Mouse (Mus musculus): ENCODE measurements around the gene Galnt18.

DNA sequence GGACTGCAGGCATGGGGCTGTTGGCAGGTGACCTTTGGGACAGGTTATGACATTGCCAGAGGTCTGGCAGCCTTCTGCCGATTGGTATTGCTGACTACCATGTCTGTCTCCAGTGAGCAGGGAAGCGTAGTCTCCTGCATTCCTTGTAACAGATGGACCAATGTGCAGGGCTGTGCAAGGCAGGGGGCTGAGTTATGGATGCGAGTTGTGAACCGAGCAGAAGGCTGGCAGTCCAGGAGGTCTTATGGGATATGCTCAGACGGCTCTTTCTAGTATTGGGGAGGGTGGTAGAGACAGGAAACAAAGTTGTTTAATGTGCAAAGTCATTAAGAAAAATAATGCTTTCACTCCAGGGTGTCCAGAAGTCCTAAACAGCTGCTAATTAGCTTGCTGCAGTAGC, 312.1 kb downstream of the Galnt18 start:
- TF ChIP-seq CTCF (IDR thresholded peaks at IDR 0.05; ENCODE audit: borderline replicate concordance, extremely low read depth, insufficient read depth, insufficient read length) (no peak), POLR2A (IDR thresholded peaks at IDR 0.05; ENCODE audit: borderline replicate concordance, extremely low read depth, insufficient read depth, insufficient read length, poor library complexity, severe bottlenecking) (no peak)
